Mouse (Mus musculus): ENCODE results near the gene Olfr535.
"Not testable (repeated sequence)": the region's sequence is repeated elsewhere in the genome, so short reads cannot be mapped to it uniquely, and the experiment has no call there.

Gene Olfr535

GRCm38 (mm10) chr7:140483916-140484315 is at the start of gene Olfr535:
TSS of gene Olfr535 (plus strand) at chr7:140484216.
- no peak for DNase-seq (ENCODE audit: low spot score)

- no peak for DNase-seq (ENCODE audit: low spot score)
These were observed 40.9 kb upstream of the Olfr535 start for GRCm38 (mm10) chr7:140443141-140443540.

- DNase-seq (ENCODE audit: low spot score), result not testable (repeated sequence)
These were observed 20.9 kb upstream of the Olfr535 start, which contains the start of gene Olfr533 for GRCm38 (mm10) chr7:140463070-140463469. TSS of gene Olfr533 (plus strand) at chr7:140463370.

GRCm38 (mm10) chr7:140477886-140478285 is 6.1 kb upstream of the Olfr535 start:
- no peak for DNase-seq (ENCODE audit: low spot score)

- DNase-seq (ENCODE audit: low spot score), result no peak
These were observed 5.3 kb upstream of the Olfr535 start for GRCm38 (mm10) chr7:140478733-140479132.

- DNase-seq (ENCODE audit: low spot score), result no peak
These were observed 5.0 kb downstream of the Olfr535 start for GRCm38 (mm10) chr7:140488981-140489380.

- DNase-seq (ENCODE audit: low spot score), result no peak
These were observed 10.2 kb downstream of the Olfr535 start for GRCm38 (mm10) chr7:140494231-140494630.

- DNase-seq (ENCODE audit: low spot score), result no peak
These were observed 10.7 kb downstream of the Olfr535 start for GRCm38 (mm10) chr7:140494702-140495101.

- not testable (repeated sequence) for DNase-seq (ENCODE audit: low spot score)
These were observed 23.5 kb downstream of the Olfr535 start, which contains the start of gene Olfr536 for GRCm38 (mm10) chr7:140507346-140508021. TSS of gene Olfr536 (minus strand) at chr7:140507396.

- no peak for DNase-seq (ENCODE audit: low spot score)
These were observed 55.7 kb downstream of the Olfr535 start for GRCm38 (mm10) chr7:140539746-140540145.
